Mouse (Mus musculus) CH12F3 (cell line): Measurements from ENCODE around the gene Nans.

Source experiments
- in situ Hi-C: fragments of 300-500 bp; cut with MboI; formaldehyde crosslinking; loops from 2 replicates; pipeline ENCODE4 v1.14.3; 2020; ENCODE audit warnings: low sequenced_read_pairs

Gene Nans

DNA sequence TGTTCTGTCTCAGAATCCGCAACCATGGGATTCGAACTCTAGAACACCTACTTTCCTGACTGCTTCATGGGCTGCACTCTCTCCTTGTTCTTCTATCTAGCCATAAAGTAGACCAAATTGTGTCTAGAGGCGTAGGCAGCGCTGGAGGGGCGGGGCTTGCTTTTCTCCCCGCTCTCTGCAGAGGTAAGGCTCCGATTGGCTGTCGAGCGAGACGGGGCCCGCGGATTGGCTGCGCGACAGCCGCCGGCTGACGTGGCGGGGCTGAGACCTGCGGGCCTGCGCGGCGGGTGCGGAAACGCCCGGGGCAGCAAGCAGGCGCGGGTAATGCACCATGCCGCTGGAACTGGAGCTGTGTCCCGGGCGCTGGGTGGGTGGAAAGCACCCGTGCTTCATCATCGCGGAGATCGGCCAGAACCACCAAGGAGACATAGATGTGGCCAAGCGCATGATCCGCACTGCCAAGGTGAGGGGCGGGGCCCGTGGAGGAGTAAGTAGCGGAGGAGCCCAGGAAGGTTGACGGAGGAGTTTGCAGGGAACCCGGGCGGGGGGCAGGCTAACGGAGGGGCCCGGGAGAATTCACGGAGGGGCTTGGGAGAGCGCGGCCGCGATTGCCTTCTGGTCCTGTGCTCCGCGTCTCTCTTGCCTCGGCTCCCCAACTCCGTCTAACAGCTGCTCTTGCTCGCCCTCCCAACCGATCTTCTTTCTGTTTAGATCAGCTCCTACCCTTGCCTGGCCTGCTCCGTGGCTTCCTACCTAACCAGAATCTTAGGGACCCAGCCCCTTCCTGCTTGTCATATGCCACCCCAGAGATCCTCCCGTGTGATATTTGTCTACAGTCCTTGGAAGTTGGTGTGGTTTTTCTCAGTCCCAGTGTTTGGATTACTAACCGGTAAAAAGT, at the start of gene Nans:
TSS of gene Nans (plus strand) at position 221 of the 898 bp plus-strand sequence.
- in situ Hi-C loops, result no loop called here

DNA sequence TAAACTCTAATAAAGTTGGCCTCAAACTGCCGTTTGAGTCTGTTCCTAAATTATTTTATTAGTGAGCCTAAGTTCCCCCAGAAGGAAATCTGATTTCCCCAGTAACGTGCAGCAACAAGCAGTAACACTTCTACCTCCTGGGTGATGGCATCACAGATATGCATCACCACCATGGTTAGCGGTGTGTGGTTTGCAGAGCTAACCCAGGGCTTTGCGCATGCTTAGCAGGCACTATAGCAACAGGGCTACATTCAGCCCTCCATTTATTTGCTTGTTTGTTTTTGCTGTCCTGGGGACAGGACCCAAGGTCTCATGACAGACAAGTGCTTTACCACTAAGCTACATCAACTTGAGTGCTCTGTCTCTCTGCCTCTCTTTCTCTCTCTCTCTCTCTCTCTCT, 46.5 kb upstream of the Nans start:
- in situ Hi-C loops, result no loop called here

DNA sequence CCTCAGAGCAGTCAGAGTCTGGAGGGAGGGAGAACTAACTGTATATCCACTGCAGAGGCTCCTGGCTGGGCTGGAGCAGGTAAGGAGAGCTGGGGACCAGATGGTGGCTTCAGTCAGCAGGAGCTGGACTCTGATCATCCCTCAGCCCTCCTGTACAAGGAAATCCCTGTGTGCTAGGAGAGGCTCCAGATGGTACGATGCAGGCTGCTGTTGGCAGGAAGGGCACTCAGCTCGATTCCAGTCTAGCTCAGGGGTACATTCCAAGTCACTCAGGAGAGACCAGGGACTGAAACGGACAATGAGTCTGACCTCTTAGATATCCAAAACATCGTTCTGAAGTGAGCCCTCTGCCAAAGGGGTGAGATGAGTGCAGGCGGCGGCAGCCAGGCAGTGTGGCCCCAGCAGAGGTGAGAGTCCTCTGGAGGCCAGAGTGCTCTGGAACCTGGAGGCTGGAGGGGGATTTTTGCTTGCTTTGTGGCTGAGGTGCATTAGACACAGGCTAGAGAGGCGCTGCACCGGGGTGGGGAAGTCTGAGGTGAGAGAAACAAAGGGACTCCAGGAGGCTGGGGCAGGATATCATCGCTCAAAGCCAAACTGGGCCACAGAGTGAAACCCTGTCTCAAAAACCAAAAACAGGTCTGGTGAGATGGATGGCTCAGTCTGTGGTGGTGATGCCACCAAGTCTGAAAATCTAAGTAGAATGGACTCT, 43.7 kb upstream of the Nans start:
- in situ Hi-C loops, result no loop called here

DNA sequence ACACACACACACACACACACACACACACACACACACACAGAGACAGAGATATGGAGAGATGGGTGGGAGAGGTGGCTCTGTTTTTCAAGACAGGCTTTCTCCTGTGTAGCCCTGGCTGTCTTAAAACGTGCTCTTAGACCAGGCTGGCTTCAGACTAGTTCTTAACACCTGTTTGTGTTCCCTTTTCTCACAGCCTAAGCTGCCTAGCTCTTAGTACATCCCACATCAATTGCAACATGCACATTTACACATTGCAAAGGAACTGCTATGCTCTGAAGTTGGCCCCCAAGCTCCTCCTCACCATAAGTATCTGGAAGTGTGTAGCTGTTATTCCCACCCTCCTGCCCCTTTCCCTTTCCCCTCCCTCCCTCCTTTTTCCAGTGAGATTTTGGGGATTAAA, 41.6 kb upstream of the Nans start:
- in situ Hi-C loops, result no loop called here

DNA sequence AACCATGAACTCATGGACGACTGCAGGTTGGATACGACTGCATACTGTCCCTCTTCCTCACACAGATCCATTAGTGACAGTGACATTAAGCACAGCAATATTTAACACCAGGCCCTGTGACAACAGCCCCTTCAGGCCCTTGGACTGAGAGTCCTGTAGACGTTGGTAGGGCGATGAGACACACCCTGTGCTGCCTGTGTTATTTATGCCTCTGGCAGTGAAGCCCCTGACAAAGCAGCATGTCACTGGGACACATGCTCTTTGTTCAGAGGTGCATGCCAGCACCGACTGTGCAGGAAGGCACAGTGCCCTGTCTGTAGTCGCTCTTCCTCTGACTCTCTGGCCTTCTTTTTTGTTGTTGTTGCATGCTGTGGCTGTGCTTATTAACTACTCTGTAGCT, 40.2 kb upstream of the Nans start:
- in situ Hi-C loops, result no loop called here

DNA sequence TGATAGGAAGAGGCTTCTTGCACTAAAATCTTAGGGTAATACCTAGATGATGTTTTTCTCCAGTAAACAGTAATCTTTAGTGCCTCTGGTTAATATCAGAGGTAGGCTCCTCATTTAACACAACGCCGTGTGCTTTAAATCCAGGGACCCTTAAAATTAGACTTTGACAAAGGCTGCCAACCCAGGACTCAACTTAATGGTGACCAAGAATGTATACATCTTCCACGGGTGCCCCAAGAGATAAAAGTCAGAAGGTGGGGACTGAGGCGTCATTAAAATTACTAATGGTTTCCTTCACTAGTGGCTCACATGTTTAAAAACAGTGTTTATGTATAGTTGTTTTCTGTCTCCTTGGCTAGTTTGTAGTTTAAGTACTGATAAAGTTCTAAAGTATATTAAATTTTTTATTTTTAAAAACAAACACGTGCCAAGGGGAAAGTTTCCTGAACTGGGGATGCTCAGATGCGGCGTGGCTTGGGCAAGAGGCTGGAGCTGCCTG, 39.0 kb upstream of the Nans start:
- in situ Hi-C loops, result no loop called here

DNA sequence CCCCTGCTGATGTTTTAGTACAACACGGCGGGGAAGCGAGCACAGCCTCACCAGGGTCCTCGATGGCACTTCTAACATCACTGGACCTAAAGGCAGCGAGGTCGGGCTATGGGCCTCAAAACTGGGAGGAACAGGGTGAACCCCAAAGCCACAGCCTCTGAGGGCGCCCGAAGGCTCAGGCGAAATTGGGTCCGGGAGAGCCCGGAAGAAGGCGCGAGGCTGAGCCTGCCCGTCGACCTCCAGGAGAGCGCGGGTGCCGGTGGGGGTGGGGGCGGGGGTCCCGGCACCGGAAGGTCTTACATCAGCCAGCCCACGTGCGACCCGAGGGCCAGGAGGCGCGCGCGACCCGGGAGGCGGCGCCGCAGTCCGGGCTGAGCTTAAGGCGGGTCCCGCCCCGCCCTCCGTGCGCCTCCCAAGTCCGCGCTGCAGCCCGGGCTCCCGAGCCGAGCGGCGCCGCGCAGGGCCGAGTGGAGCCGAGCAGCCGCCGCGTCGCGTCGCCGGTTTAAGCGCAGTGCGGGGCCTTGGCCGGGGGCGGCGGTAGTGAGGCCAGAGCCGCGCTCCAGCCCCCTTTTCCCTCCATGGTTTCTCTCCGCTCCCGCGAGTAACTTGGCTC, 38.4 kb upstream of the Nans start, which contains the start of gene Anp32b:
TSS of gene Anp32b (plus strand) at position 384 of the 613 bp plus-strand sequence.
- in situ Hi-C loops, result no loop called here

DNA sequence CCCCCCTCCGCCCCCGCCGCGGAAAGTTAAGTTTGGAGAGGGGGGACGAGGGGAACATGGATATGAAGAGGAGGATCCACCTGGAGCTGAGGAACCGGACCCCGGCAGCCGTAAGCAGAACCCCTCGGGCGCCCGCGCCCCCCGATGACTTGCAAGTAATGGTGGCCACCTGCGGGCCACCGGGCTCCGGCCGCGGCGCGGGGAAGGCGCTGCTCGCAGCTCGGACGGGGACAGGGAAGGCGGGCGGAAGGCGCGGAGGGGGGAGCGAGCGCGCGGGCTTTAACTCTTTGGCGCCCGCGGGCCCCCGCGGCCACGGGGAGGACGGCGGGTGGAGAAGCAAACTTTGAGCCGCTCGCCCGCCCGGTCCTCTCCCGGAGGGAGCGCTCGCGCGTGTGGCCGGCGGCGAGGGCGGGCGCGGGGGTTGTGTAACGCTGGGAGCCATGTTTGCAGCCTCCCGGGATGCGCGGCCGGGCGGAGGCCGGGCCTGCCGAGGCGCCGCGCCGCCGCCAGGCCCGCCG, 37.7 kb upstream of the Nans start:
- in situ Hi-C loops, result no loop called here

DNA sequence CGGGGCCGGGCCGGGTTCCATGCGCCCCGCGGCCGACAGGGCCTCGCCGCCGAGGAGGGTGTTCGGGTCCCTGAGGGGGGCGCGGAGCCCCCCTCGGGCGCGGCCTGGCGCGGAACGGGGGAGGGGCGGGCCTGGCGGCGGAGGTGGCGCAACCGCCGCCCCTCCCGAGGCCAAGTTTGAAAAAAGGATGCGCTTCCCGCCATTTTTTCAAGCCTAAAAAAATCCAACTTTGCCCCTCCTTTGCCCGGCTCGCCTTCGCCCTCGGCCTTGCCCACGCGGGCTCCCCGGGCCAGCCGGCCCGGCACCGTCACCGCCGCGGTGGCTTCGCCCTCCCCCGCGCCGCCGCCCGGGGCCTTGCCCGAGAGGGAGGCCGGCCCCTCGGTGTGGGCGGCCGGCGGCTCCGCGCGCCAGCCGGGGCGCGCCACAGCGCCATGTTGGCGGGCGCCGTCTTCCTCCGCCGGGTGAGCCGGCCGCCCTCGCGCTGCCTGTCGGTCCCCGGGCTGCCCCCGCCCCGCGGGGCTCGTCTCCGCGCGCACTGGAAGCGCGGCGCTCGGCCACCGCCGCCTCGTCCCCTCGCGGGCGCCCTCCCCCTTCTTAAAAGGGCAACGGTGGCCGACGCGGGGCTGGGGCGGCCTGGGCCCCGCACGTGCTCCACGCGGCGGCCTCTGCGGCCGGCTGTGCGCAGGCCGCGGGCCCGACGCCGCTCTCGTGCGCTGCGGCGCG, 37.1 kb upstream of the Nans start:
- in situ Hi-C loops, result no loop called here

DNA sequence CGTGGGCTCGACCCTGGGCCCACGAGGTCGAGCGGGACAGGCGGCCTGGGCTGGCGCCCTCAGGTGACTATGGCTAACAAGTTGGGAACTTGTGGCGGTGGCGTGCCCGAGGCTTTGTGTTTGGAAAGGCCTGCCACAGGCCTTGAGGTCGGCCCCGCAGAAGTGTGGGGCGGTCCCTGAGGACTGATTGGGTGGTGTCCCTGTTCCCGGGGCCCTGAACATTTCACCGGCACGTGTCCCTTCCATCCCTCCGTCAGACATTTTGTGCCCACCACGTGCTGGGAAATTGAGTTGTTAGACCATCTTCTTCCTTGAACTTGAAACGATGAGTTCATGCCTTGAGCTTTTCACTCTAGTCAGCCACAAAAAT, 36.6 kb upstream of the Nans start:
- in situ Hi-C loops, result no loop called here

DNA sequence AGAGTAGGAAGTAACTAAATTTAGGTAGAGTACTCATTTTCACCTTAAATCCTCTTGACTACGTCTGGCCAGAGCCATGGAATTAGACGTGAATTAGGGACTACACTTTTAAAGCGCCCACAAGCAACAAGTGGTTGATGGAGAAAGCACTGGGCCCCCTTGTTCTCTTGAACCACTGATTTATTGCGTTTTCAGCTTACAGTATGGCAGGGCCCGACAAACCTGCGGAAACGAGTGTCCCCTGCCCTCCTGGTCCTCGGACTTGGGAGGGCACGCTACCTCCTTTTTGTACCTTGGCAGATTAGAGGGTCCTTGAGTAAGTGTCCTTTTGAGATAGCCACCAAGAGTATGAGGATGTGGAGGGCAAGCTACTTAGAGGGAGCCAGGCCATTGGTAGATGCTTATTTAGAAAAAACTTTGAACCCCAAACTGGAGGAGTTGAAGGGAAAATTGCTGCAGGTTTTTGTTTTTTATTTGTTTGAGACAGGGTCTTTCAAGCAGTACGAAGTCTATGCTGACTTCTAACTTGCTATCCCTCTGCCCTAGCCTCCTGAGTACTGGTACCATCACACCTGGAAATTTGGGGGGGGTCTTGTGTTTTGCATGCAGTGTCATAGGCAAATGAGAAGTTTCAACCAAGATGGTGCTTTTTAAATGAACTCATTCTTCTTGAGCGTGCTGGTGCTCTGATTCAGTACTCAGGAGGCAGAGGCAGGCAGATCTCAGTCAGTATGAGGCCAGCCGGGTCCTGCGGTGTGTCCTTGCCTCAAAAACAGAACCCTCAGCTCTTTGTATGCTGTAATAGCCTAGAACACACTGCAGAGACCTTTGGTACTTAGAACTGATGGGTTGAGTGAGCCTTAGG, 36.0 kb upstream of the Nans start:
- in situ Hi-C loops, result no loop called here

DNA sequence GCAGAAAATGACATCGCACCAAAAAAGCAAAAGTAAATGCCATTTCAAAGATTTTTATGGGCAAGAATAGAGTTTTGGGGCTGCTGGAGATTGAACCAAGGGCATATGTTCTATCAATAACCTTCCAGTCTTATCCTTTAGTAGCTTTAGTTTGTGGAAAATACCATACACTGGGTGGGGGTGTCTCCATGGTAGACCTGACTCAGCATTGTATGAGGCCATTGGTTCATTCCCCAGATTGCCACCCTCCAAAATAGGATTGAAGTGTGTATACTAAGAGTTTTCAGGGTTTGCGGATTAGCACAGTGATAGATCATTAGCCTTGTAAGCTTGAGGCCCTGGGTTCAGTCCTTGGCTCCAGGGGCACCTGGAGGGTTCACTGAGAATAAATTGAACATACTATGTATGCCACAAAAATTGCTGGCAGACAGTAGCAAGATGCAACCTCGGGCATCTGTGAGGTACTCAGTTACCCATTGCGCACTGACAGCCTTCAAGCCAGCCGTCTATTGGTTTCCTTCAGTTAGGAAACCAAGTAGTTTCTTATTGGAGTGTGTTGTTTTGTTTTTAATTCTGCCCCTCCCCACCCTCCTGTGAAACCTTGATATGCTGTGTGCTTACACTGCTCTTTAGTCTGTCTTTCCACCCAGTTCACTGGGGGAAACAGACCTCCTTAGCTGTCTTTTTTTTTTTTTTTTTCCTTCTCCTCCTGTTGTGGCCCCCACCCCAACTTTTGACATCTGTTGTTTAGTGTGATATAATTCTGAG, 34.8 kb upstream of the Nans start:
- in situ Hi-C loops, result no loop called here

DNA sequence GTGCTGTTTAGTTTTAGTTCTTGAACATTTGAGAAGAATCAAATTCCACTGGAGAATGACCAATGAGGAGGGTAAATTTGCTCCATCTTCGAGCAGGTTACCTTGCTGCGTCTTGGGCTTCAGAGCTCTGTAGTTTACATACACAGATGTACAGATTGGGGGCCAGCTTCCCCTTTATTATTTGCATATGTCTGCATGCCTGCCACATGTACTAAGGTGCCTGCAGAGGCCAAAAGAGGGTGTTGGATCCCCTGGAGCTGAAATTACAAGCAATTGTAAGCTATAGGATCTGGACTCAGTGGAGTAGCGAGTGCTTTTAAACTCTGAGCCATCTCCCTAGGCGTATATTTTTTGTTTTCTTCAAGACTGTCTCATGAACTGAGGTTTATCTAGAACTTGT, 32.3 kb upstream of the Nans start:
- in situ Hi-C loops, result no loop called here

DNA sequence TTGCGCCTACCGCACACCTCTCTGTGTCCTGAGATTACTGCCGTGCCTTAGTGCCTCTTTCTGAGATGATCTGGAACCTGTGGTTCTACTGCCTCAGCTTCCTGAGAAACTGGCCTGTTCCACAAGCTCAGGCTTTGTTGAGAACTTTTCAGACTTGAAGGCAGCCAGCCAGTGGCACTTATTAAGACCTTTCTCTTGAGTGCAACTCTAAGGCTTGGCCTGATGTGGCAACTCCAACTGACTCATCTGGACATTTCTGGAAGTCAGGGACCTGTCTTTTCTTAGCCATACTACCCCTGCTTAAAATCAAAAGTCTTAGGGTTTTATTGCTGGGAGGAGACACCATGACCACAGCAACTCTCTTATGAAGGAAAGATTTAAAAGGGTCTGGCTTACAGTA, 31.9 kb upstream of the Nans start:
- in situ Hi-C loops, result no loop called here

DNA sequence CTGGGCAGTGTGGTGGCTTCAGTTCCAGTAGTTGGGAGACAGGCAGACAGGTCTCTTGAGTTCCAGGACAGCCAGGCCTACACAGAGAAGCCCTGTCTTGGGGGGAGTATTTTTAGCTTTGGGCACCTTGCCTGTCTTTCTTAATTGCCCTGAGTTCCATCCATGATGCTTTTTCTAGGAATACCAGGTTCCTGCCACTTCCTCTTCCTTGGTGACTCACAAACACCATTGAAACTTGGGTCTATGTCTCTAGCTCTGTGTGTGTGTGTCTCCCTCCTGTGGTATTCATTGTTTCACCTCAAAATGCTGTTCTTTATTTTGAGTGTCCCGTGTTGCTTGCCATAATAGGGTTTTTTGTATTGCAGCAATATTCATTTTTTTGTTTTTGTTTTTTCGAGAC, 30.6 kb upstream of the Nans start:
- in situ Hi-C loops, result no loop called here

DNA sequence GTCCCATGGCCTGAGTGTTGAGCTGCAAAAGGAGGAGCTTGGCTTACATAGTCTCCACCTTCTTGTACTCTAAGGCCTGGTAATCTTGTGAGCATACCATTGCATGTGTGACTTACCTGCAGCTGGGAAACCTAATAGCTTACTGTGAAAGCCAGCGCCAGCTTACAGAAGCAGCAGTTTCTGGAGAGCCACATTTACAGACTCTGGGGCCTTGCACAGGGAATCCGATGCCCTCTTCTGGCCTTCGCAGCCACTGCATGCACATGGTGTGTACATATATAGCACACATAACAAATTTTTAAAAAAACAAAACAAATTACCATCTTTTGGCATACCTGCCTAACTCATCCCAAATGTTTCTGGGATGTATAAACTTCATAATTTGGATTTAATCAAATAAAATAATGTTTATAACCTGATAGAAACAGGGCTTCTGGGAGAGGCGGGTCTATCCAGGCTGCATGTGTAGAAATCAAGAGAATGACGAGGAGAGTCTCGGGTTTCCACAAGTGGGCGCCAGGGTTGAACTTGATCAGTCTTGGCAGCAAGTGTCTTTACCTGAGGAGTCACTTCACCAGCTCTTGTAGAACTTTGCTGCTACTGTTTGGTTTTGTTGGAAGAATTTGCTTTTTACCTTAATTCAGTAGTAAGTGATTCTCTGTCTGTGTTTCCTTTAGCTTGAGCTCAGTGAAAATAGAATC, 25.8 kb upstream of the Nans start:
- in situ Hi-C loops, result no loop called here

DNA sequence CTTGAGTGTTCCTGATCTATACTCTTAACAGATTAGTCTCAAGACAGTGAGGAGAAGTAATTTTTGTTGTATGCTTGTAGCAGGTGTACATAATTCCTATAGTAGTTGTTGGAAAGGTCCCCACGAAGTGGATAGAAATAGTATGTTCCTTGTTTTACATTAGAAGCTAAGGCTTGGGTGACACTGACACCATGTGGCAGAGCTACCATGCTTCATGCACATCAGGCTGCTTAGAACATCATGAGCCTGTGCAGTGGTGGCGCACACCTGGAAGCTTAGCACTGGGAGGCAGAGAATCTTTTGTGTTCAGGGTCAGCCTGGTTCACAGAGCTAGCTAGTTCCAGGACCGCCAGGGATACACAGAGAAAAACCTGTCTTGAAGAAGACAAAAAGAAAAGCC, 23.3 kb upstream of the Nans start:
- in situ Hi-C loops, result no loop called here

DNA sequence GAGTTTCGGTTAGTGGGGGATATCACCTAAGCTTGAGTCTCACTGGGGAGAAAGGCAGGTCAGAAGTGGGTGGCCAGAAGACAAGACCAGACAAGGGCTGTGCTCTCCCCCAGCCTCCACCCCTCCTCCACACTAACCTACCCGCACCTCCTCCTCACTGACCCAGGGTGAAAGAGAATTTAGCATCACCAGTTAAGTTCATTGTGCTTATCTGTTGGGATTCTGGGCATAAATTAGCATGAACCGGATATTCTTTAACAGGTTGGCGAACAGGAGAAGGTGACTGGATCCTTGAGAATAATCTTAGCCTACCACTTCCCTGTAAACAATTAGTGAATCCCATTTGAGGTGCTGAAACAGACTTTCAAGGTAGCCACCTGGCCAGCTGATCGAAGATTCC, 13.9 kb upstream of the Nans start:
- in situ Hi-C loops, result no loop called here

DNA sequence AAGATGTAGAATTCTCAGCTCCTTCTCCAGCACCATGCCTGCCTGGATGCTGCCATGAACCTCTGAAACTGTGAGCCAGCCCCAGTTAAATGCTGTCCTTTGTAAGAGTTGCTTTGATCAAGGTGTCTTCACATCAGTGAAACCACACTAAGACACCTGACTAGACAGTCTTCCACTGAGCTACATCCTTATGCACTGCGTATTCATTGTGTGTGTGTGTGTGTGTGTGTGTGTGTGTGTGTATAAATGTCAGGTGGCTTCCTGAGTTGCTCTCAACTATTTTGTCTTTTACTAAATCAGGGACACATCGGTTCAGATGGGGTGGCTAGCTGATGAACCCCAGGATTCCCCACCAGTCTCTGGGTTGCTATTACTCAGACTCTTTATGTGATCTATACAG, 10.0 kb upstream of the Nans start:
- in situ Hi-C loops, result no loop called here
